8 mouse cellular contexts compared by ENCODE assay signal in the genomic region with DNA sequence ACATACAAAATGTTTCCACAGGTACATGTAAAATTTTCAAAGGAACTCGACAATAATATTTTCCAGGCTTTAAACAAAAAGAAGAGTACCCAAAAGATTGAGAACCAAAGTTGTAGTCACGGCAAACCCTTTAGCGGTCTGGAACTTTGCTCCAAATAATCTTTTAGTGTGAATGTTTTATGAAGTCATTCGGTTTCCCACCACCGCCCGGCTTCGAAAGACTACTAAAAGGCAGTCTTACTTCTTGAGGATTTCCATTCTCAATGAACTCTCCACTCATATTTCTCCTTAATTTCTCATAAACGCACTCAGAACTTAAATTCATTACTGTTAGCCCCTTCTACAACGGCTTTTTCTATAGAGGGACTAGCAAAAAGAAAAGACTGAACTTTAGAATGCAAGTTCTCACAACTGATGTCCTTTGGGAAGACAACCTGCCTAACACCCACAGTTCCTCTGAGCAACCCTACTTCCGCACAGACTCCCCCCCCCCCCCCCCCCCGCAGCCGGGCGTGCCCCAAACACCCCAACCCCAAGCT. TPM values are rescaled to one million over a fixed set of nuclear protein-coding genes. Genes with fewer than 3 reads are reported as not detected.
DNase-seq lines count a peak whose midpoint lies in the region; ATAC-seq and TF ChIP-seq lines count a peak whose summit lies in the region.

No protein-coding gene starts in this region.

- no peak overlapping the region for H3K27ac ChIP-seq in thymus, adult 2 months (ENCODE audit: control insufficient read depth, insufficient read depth, low read length)
- H3K27ac ChIP-seq in forebrain, embryonic 11.5 days (ENCODE audit: low read depth, low read length): peak overlapping the region; percentile 79
- H3K27ac ChIP-seq in midbrain, embryonic 15.5 days: peak overlapping the region; percentile 95; the same call in 1 of the 2 replicates

- WGBS in thymus, adult 2 months: 4% methylated on average over 10 of the region's 13 CpGs
- WGBS in forebrain, embryonic 11.5 days: 12% methylated on average over 10 of the region's 13 CpGs
- under 1% methylated on average over 13 of the region's 13 CpGs for WGBS in large intestine, adult 2 months
- 6% methylated on average over 12 of the region's 13 CpGs for WGBS in midbrain, embryonic 15.5 days

- H3K9ac ChIP-seq in forebrain, embryonic 11.5 days (ENCODE audit: low read length): peak overlapping the region; percentile 71
- peak overlapping the region; percentile 67; the same call in 1 of the 2 replicates for H3K9ac ChIP-seq in midbrain, embryonic 15.5 days

- no peak for TF ChIP-seq CTCF in thymus, adult 2 months (IDR thresholded peaks at IDR 0.05; ENCODE audit: borderline replicate concordance, control insufficient read depth, extremely low read depth, insufficient read depth, low read length, poor library complexity)

- H3K9me3 ChIP-seq in forebrain, embryonic 11.5 days (ENCODE audit: control insufficient read depth, low read length): no peaks in the 10 kb centered on the region
- H3K9me3 ChIP-seq in midbrain, embryonic 15.5 days: no peaks in the 10 kb centered on the region

- H3K4me2 ChIP-seq in forebrain, embryonic 11.5 days (ENCODE audit: low read depth, low read length, severe bottlenecking): peak overlapping the region; percentile 66
- H3K4me2 ChIP-seq in midbrain, embryonic 15.5 days: peak overlapping the region; percentile 62

- H3K4me3 ChIP-seq in thymus, adult 2 months (ENCODE audit: control insufficient read depth, insufficient read depth, low read length): no peak overlapping the region
- H3K4me3 ChIP-seq in forebrain, embryonic 11.5 days (ENCODE audit: low read depth, low read length): peak overlapping the region; percentile 80
- H3K4me3 ChIP-seq in midbrain, embryonic 15.5 days: peak overlapping the region; percentile 74

- H3K27me3 ChIP-seq in thymus, adult 2 months (ENCODE audit: control insufficient read depth, insufficient read depth, low read length): no peaks in the 10 kb centered on the region
- H3K27me3 ChIP-seq in forebrain, embryonic 11.5 days (ENCODE audit: control insufficient read depth, insufficient read depth, low read length): no peaks in the 10 kb centered on the region
- no peaks in the 10 kb centered on the region for H3K27me3 ChIP-seq in midbrain, embryonic 15.5 days (replicated peaks)

- no peaks in the 10 kb centered on the region for H3K36me3 ChIP-seq in thymus, adult 2 months (ENCODE audit: control insufficient read depth, insufficient read depth, low read length)
- H3K36me3 ChIP-seq in forebrain, embryonic 11.5 days (ENCODE audit: control insufficient read depth, insufficient read depth, low read length): peaks cover 3% of the 10 kb centered on the region; the same call in 1 of the 2 replicates
- H3K36me3 ChIP-seq in midbrain, embryonic 15.5 days (replicated peaks): no peaks in the 10 kb centered on the region

- DNase-seq in thymus, adult 2 months: peak; percentile 30
- no peak for DNase-seq in thymus, adult 18-20 months
- DNase-seq in forebrain, embryonic 11.5 days (ENCODE audit: low spot score): no peak
- DNase-seq in large intestine, adult 2 months (ENCODE audit: low read depth, low spot score): peak; percentile 21
- no peak for DNase-seq in ovary, postnatal 10 days (ENCODE audit: low spot score)
- no peak for DNase-seq in retina, embryonic 14.5 days (ENCODE audit: low spot score)
- no peak for DNase-seq in adrenal gland, adult (ENCODE audit: inconsistent age in 2 of 2, low spot score in 1 of 2)

- no peak for ATAC-seq in forebrain, embryonic 11.5 days (replicated peaks; ENCODE audit: low FRiP score)
- ATAC-seq in midbrain, embryonic 15.5 days (replicated peaks): no peak

- H3K4me1 ChIP-seq in thymus, adult 2 months (replicated peaks; ENCODE audit: control insufficient read depth, insufficient read depth, low read length): peaks cover 2% of the 10 kb centered on the region
- no peaks in the 10 kb centered on the region for H3K4me1 ChIP-seq in forebrain, embryonic 11.5 days (replicated peaks; ENCODE audit: control insufficient read depth, insufficient read depth, low read length)
- peaks cover 7% of the 10 kb centered on the region for H3K4me1 ChIP-seq in midbrain, embryonic 15.5 days

- TF ChIP-seq POLR2A in thymus, adult 2 months (IDR thresholded peaks at IDR 0.05; ENCODE audit: control insufficient read depth, extremely low read depth, insufficient read depth, low read length, poor library complexity): no peak

RNA-seq across cellular contexts. Expression of gene Larp7, which starts 0.6 kb away (rescaled TPM):
- 2.8 and 3.5 TPM in 2 replicates for polyA plus RNA-seq in thymus, adult 2 months (2012; rRNA removed)
- polyA plus RNA-seq in forebrain, embryonic 11.5 days (2014; fragmentation: Nextera tagmentation; extraction: Ambion mirVana): 74.3 and 87.0 TPM in 2 replicates
- polyA plus RNA-seq in large intestine, adult 2 months (2012; rRNA removed): 2.1 and 2.2 TPM in 2 replicates
- 25.3 and 26.0 TPM in 2 replicates for polyA plus RNA-seq in midbrain, embryonic 15.5 days (2015; fragmentation: Nextera tagmentation; extraction: Ambion mirVana)

RNA-seq across cellular contexts. Expression of gene Zgrf1, which starts 0.8 kb away (rescaled TPM):
- 2.6 and 4.2 TPM in 2 replicates for polyA plus RNA-seq in thymus, adult 2 months (2012; rRNA removed)
- 17.8 and 21.2 TPM in 2 replicates for polyA plus RNA-seq in forebrain, embryonic 11.5 days (2014; fragmentation: Nextera tagmentation; extraction: Ambion mirVana)
- polyA plus RNA-seq in large intestine, adult 2 months (2012; rRNA removed): 0.43 and 0.96 TPM in 2 replicates
- 2.8 and 3.3 TPM in 2 replicates for polyA plus RNA-seq in midbrain, embryonic 15.5 days (2015; fragmentation: Nextera tagmentation; extraction: Ambion mirVana)

RNA-seq across cellular contexts. Expression of gene Ank2, which starts 53.4 kb away (rescaled TPM):
- polyA plus RNA-seq in thymus, adult 2 months (2012; rRNA removed): 2.4 and 4.6 TPM in 2 replicates
- polyA plus RNA-seq in forebrain, embryonic 11.5 days (2014; fragmentation: Nextera tagmentation; extraction: Ambion mirVana): 76.3 and 78.8 TPM in 2 replicates
- 2.9 and 3.9 TPM in 2 replicates for polyA plus RNA-seq in large intestine, adult 2 months (2012; rRNA removed)
- 192 and 216 TPM in 2 replicates for polyA plus RNA-seq in midbrain, embryonic 15.5 days (2015; fragmentation: Nextera tagmentation; extraction: Ambion mirVana)

Comparison
In these comparisons a context has a peak if more than half of its experiments do, and no peak if none do; other contexts are left out.
1. DNase-seq: peak in thymus, adult 2 months (single experiment) and large intestine, adult 2 months (single experiment); none in thymus, adult 18-20 months (0 of 2), forebrain, embryonic 11.5 days (single experiment), ovary, postnatal 10 days (single experiment), retina, embryonic 14.5 days (single experiment) and adrenal gland, adult (0 of 2).
2. RNA of gene Ank2, which starts 53.4 kb away (polyA plus RNA-seq): 192 to 216 TPM in midbrain, embryonic 15.5 days and 76.3 to 78.8 TPM in forebrain, embryonic 11.5 days; 2.4 to 4.6 TPM in thymus, adult 2 months and 2.9 to 3.9 TPM in large intestine, adult 2 months; every median in the first group is over 10 times any median in the second.